Mouse (Mus musculus): ENCODE measurements at regions not wholly inside any gene's neighbourhood (a gene's known extent, or its start where the extent isn't known, plus 50 kb on each side); places are given as distances from the start of the nearest gene placed in this dataset.

- Histone ChIP-seq H3K4me3 (ENCODE audit: low read depth, low read length) (no peak overlapping the region), H3K36me3 (ENCODE audit: control insufficient read depth, insufficient read depth, low read length) (no peaks in the 10 kb centered on the region), H3K27ac (ENCODE audit: low read depth, low read length) (no peak overlapping the region), H3K9me3 (replicated peaks; ENCODE audit: control insufficient read depth, low read length) (0 out of 2 replicates have a peak, but pooled peaks cover 2% of the 10 kb centered on the region), H3K4me1 (ENCODE audit: control insufficient read depth, insufficient read depth, low read length) (no peaks in the 10 kb centered on the region), H3K27me3 (ENCODE audit: control insufficient read depth, insufficient read depth, low read length) (0 out of 2 replicates have a peak, but pooled peaks cover 2% of the 10 kb centered on the region), H3K4me2 (no peak overlapping the region), H3K9ac (ENCODE audit: low read depth, low read length) (no peak overlapping the region)
- 45% methylated on average over 5 of the region's 5 CpGs for WGBS (ENCODE audit: insufficient replicate concordance)
- ATAC-seq (replicated peaks; ENCODE audit: insufficient number of reproducible peaks, low FRiP score, low TSS enrichment): no peak
Measured at GRCm38 (mm10) chr8:26260294-26260693, 141.0 kb downstream of the Gm45692 start.

GRCm38 (mm10) chr8:26262536-26262935 is 143.2 kb downstream of the Gm45692 start:
- ATAC-seq (replicated peaks; ENCODE audit: insufficient number of reproducible peaks, low FRiP score, low TSS enrichment): no peak
- WGBS (ENCODE audit: insufficient replicate concordance): 64% methylated on average over 10 of the region's 10 CpGs
- H3K27ac ChIP-seq (ENCODE audit: low read depth, low read length): no peak overlapping the region

GRCm38 (mm10) chr8:26264869-26265321 is 145.6 kb downstream of the Gm45692 start:
- no peak overlapping the region for H3K4me2 ChIP-seq
- H3K27ac ChIP-seq (ENCODE audit: low read depth, low read length): no peak overlapping the region
- no peaks in the 10 kb centered on the region for H3K4me1 ChIP-seq (ENCODE audit: control insufficient read depth, insufficient read depth, low read length)
- no peaks in the 10 kb centered on the region for H3K36me3 ChIP-seq (ENCODE audit: control insufficient read depth, insufficient read depth, low read length)
- no peaks in the 10 kb centered on the region for H3K9me3 ChIP-seq (replicated peaks; ENCODE audit: control insufficient read depth, low read length)
- H3K27me3 ChIP-seq (ENCODE audit: control insufficient read depth, insufficient read depth, low read length): 0 out of 2 replicates have a peak, but pooled peaks cover 5% of the 10 kb centered on the region
- no peak overlapping the region for H3K4me3 ChIP-seq (ENCODE audit: low read depth, low read length)
- 49% methylated on average over 11 of the region's 11 CpGs for WGBS (ENCODE audit: insufficient replicate concordance)
- no peak overlapping the region for H3K9ac ChIP-seq (ENCODE audit: low read depth, low read length)
- no peak for ATAC-seq (replicated peaks; ENCODE audit: insufficient number of reproducible peaks, low FRiP score, low TSS enrichment)

More at GRCm38 (mm10) chr8:26262536-26262935, 143.2 kb downstream of the Gm45692 start:
- Histone ChIP-seq H3K9ac (ENCODE audit: low read depth, low read length) (no peak overlapping the region), H3K36me3 (ENCODE audit: control insufficient read depth, insufficient read depth, low read length) (no peaks in the 10 kb centered on the region), H3K4me3 (ENCODE audit: low read depth, low read length) (no peak overlapping the region), H3K27me3 (ENCODE audit: control insufficient read depth, insufficient read depth, low read length) (0 out of 2 replicates have a peak, but pooled peaks cover 2% of the 10 kb centered on the region), H3K4me2 (no peak overlapping the region), H3K9me3 (replicated peaks; ENCODE audit: control insufficient read depth, low read length) (no peaks in the 10 kb centered on the region), H3K4me1 (ENCODE audit: control insufficient read depth, insufficient read depth, low read length) (no peaks in the 10 kb centered on the region)

- Histone ChIP-seq H3K4me3 (ENCODE audit: low read depth, low read length) (no peak overlapping the region), H3K9ac (ENCODE audit: low read depth, low read length) (no peak overlapping the region), H3K4me1 (ENCODE audit: control insufficient read depth, insufficient read depth, low read length) (no peaks in the 10 kb centered on the region), H3K36me3 (ENCODE audit: control insufficient read depth, insufficient read depth, low read length) (no peaks in the 10 kb centered on the region), H3K27me3 (ENCODE audit: control insufficient read depth, insufficient read depth, low read length) (0 out of 2 replicates have a peak, but pooled peaks cover 5% of the 10 kb centered on the region), H3K4me2 (no peak overlapping the region), H3K27ac (ENCODE audit: low read depth, low read length) (no peak overlapping the region), H3K9me3 (replicated peaks; ENCODE audit: control insufficient read depth, low read length) (no peaks in the 10 kb centered on the region)
- 43% methylated on average over 8 of the region's 8 CpGs for WGBS (ENCODE audit: insufficient replicate concordance)
- no peak for ATAC-seq (replicated peaks; ENCODE audit: insufficient number of reproducible peaks, low FRiP score, low TSS enrichment)
Measured at GRCm38 (mm10) chr8:26265366-26265765, 146.0 kb downstream of the Gm45692 start.

- H3K9me3 ChIP-seq (replicated peaks; ENCODE audit: control insufficient read depth, low read length): no peaks in the 10 kb centered on the region
- 62% methylated on average over 4 of the region's 4 CpGs for WGBS (ENCODE audit: insufficient replicate concordance)
- no peaks in the 10 kb centered on the region for H3K4me1 ChIP-seq (ENCODE audit: control insufficient read depth, insufficient read depth, low read length)
- H3K4me2 ChIP-seq: no peak overlapping the region
- no peak for ATAC-seq (replicated peaks; ENCODE audit: insufficient number of reproducible peaks, low FRiP score, low TSS enrichment)
- no peak overlapping the region for H3K4me3 ChIP-seq (ENCODE audit: low read depth, low read length)
- no peak overlapping the region for H3K27ac ChIP-seq (ENCODE audit: low read depth, low read length)
- H3K9ac ChIP-seq (ENCODE audit: low read depth, low read length): no peak overlapping the region
- 0 out of 2 replicates have a peak, but pooled peaks cover 8% of the 10 kb centered on the region for H3K27me3 ChIP-seq (ENCODE audit: control insufficient read depth, insufficient read depth, low read length)
- no peaks in the 10 kb centered on the region for H3K36me3 ChIP-seq (ENCODE audit: control insufficient read depth, insufficient read depth, low read length)
Measured at GRCm38 (mm10) chr8:26266384-26266783, 147.1 kb downstream of the Gm45692 start.

- Histone ChIP-seq H3K4me2 (no peak overlapping the region), H3K36me3 (ENCODE audit: control insufficient read depth, insufficient read depth, low read length) (no peaks in the 10 kb centered on the region), H3K9ac (ENCODE audit: low read depth, low read length) (no peak overlapping the region), H3K4me1 (ENCODE audit: control insufficient read depth, insufficient read depth, low read length) (no peaks in the 10 kb centered on the region), H3K9me3 (replicated peaks; ENCODE audit: control insufficient read depth, low read length) (no peaks in the 10 kb centered on the region), H3K4me3 (ENCODE audit: low read depth, low read length) (no peak overlapping the region), H3K27ac (ENCODE audit: low read depth, low read length) (no peak overlapping the region), H3K27me3 (ENCODE audit: control insufficient read depth, insufficient read depth, low read length) (peaks cover 11% of the 10 kb centered on the region)
- 75% methylated on average over 4 of the region's 4 CpGs for WGBS (ENCODE audit: insufficient replicate concordance)
- no peak for ATAC-seq (replicated peaks; ENCODE audit: insufficient number of reproducible peaks, low FRiP score, low TSS enrichment)
Measured at GRCm38 (mm10) chr8:26267569-26267968, 148.2 kb downstream of the Gm45692 start.

GRCm38 (mm10) chr8:26268751-26269415 is 149.5 kb downstream of the Gm45692 start:
- ATAC-seq (replicated peaks; ENCODE audit: insufficient number of reproducible peaks, low FRiP score, low TSS enrichment): no peak
- H3K36me3 ChIP-seq (ENCODE audit: control insufficient read depth, insufficient read depth, low read length): no peaks in the 10 kb centered on the region
- no peak overlapping the region for H3K4me3 ChIP-seq (ENCODE audit: low read depth, low read length)
- WGBS (ENCODE audit: insufficient replicate concordance): 63% methylated on average over 17 of the region's 17 CpGs
- H3K27me3 ChIP-seq (ENCODE audit: control insufficient read depth, insufficient read depth, low read length): peaks cover 15% of the 10 kb centered on the region
- H3K9me3 ChIP-seq (replicated peaks; ENCODE audit: control insufficient read depth, low read length): no peaks in the 10 kb centered on the region
- no peak overlapping the region for H3K9ac ChIP-seq (ENCODE audit: low read depth, low read length)
- no peak overlapping the region for H3K4me2 ChIP-seq
- H3K27ac ChIP-seq (ENCODE audit: low read depth, low read length): no peak overlapping the region
- H3K4me1 ChIP-seq (ENCODE audit: control insufficient read depth, insufficient read depth, low read length): peaks cover 9% of the 10 kb centered on the region

GRCm38 (mm10) chr8:26272110-26272509 is 152.8 kb downstream of the Gm45692 start:
- H3K4me1 ChIP-seq (ENCODE audit: control insufficient read depth, insufficient read depth, low read length): peaks cover 9% of the 10 kb centered on the region
- WGBS (ENCODE audit: insufficient replicate concordance): 29% methylated on average over 4 of the region's 4 CpGs

More at GRCm38 (mm10) chr8:26272110-26272509, 152.8 kb downstream of the Gm45692 start:
- Histone ChIP-seq H3K9ac (ENCODE audit: low read depth, low read length) (no peak overlapping the region), H3K4me3 (ENCODE audit: low read depth, low read length) (no peak overlapping the region), H3K36me3 (ENCODE audit: control insufficient read depth, insufficient read depth, low read length) (no peaks in the 10 kb centered on the region), H3K4me2 (no peak overlapping the region), H3K27ac (ENCODE audit: low read depth, low read length) (no peak overlapping the region), H3K27me3 (ENCODE audit: control insufficient read depth, insufficient read depth, low read length) (peaks cover 31% of the 10 kb centered on the region), H3K9me3 (replicated peaks; ENCODE audit: control insufficient read depth, low read length) (no peaks in the 10 kb centered on the region)
- no peak for ATAC-seq (replicated peaks; ENCODE audit: insufficient number of reproducible peaks, low FRiP score, low TSS enrichment)
